Mouse (Mus musculus): ENCODE results near the gene Hdac4. TPM values are rescaled to one million over a fixed set of nuclear protein-coding genes. Genes with fewer than 3 reads are reported as not detected.

Gene Hdac4
- polyA plus RNA-seq, 1 experiment from 2014 or later, result 28.0 TPM

GRCm38 (mm10) chr1:91993658-91994165 lies 201.8 kb downstream of the Hdac4 start:
- H3K36me3 ChIP-seq, result peaks cover 75% of the 10 kb centered on the region
- WGBS, result 85% methylated on average over 9 of the region's 9 CpGs
- ATAC-seq (ENCODE audit: low FRiP score, low read depth), result no peak

GRCm38 (mm10) chr1:91992652-91993051 lies 202.8 kb downstream of the Hdac4 start:
- ATAC-seq (ENCODE audit: low FRiP score, low read depth), result no peak
- H3K4me3 ChIP-seq, result no peak overlapping the region
- H3K36me3 ChIP-seq, result peaks cover 75% of the 10 kb centered on the region
- no peak overlapping the region for H3K27ac ChIP-seq
- no peak overlapping the region for H3K9ac ChIP-seq
- H3K27me3 ChIP-seq, result no peaks in the 10 kb centered on the region
- H3K9me3 ChIP-seq, result no peaks in the 10 kb centered on the region
- no peak overlapping the region for H3K4me2 ChIP-seq (replicated peaks)
- H3K4me1 ChIP-seq, result no peaks in the 10 kb centered on the region
- WGBS, result 84% methylated on average over 3 of the region's 3 CpGs

More at GRCm38 (mm10) chr1:91993658-91994165, 201.8 kb downstream of the Hdac4 start:
- Histone ChIP-seq H3K27ac (no peak overlapping the region), H3K27me3 (no peaks in the 10 kb centered on the region), H3K4me3 (no peak overlapping the region), H3K9ac (no peak overlapping the region), H3K4me1 (no peaks in the 10 kb centered on the region), H3K4me2 (replicated peaks) (no peak overlapping the region), H3K9me3 (no peaks in the 10 kb centered on the region)

- H3K9me3 ChIP-seq, result no peaks in the 10 kb centered on the region
- H3K27ac ChIP-seq, result no peak overlapping the region
- no peak for ATAC-seq (ENCODE audit: low FRiP score, low read depth)
- no peak overlapping the region for H3K9ac ChIP-seq
- H3K4me3 ChIP-seq, result no peak overlapping the region
- H3K4me1 ChIP-seq, result no peaks in the 10 kb centered on the region
- no peaks in the 10 kb centered on the region for H3K27me3 ChIP-seq
- H3K36me3 ChIP-seq, result peaks cover 85% of the 10 kb centered on the region
- H3K4me2 ChIP-seq (replicated peaks), result no peak overlapping the region
Measured at GRCm38 (mm10) chr1:91991597-91991996, 203.9 kb downstream of the Hdac4 start.

GRCm38 (mm10) chr1:91990852-91991251 lies 204.6 kb downstream of the Hdac4 start:
- Histone ChIP-seq H3K9me3 (no peaks in the 10 kb centered on the region), H3K36me3 (peaks cover 87% of the 10 kb centered on the region), H3K4me2 (replicated peaks) (no peak overlapping the region), H3K4me1 (no peaks in the 10 kb centered on the region), H3K27ac (no peak overlapping the region), H3K9ac (no peak overlapping the region), H3K4me3 (no peak overlapping the region), H3K27me3 (no peaks in the 10 kb centered on the region)
- no peak for ATAC-seq (ENCODE audit: low FRiP score, low read depth)
- WGBS, result 91% methylated on average over 5 of the region's 5 CpGs

- ATAC-seq (ENCODE audit: low FRiP score, low read depth), result no peak
- WGBS, result 91% methylated on average over 1 of the region's 1 CpGs
- H3K4me2 ChIP-seq (replicated peaks), result no peak overlapping the region
- H3K27me3 ChIP-seq, result no peaks in the 10 kb centered on the region
- no peak overlapping the region for H3K4me3 ChIP-seq
- no peak overlapping the region for H3K27ac ChIP-seq
- no peak overlapping the region for H3K9ac ChIP-seq
- no peaks in the 10 kb centered on the region for H3K9me3 ChIP-seq
- H3K4me1 ChIP-seq, result no peaks in the 10 kb centered on the region
- peaks cover 85% of the 10 kb centered on the region for H3K36me3 ChIP-seq
Measured at GRCm38 (mm10) chr1:91988866-91989265, 206.6 kb downstream of the Hdac4 start.

GRCm38 (mm10) chr1:91987431-91987830 lies 208.1 kb downstream of the Hdac4 start:
- Histone ChIP-seq H3K9me3 (no peaks in the 10 kb centered on the region), H3K27ac (no peak overlapping the region), H3K27me3 (no peaks in the 10 kb centered on the region), H3K4me3 (no peak overlapping the region), H3K4me2 (replicated peaks) (no peak overlapping the region), H3K9ac (no peak overlapping the region), H3K36me3 (peaks cover 88% of the 10 kb centered on the region), H3K4me1 (no peaks in the 10 kb centered on the region)
- WGBS, result 93% methylated on average over 8 of the region's 8 CpGs
- no peak for ATAC-seq (ENCODE audit: low FRiP score, low read depth)

- Histone ChIP-seq H3K4me1 (no peaks in the 10 kb centered on the region), H3K27me3 (no peaks in the 10 kb centered on the region), H3K36me3 (peaks cover 90% of the 10 kb centered on the region), H3K9ac (no peak overlapping the region), H3K4me3 (no peak overlapping the region), H3K4me2 (replicated peaks) (no peak overlapping the region), H3K9me3 (no peaks in the 10 kb centered on the region), H3K27ac (no peak overlapping the region)
- no peak for ATAC-seq (ENCODE audit: low FRiP score, low read depth)
Measured at GRCm38 (mm10) chr1:91985783-91986182, 209.7 kb downstream of the Hdac4 start.

GRCm38 (mm10) chr1:91984507-91984906 lies 211.0 kb downstream of the Hdac4 start:
- ATAC-seq (ENCODE audit: low FRiP score, low read depth), result no peak
- no peak overlapping the region for H3K27ac ChIP-seq
- peaks cover 90% of the 10 kb centered on the region for H3K36me3 ChIP-seq
- no peaks in the 10 kb centered on the region for H3K4me1 ChIP-seq
- H3K9me3 ChIP-seq, result no peaks in the 10 kb centered on the region
- H3K9ac ChIP-seq, result no peak overlapping the region
- no peak overlapping the region for H3K4me3 ChIP-seq
- 85% methylated on average over 8 of the region's 8 CpGs for WGBS
- no peak overlapping the region for H3K4me2 ChIP-seq (replicated peaks)
- no peaks in the 10 kb centered on the region for H3K27me3 ChIP-seq

- no peaks in the 10 kb centered on the region for H3K27me3 ChIP-seq
- H3K4me3 ChIP-seq, result no peak overlapping the region
- H3K4me2 ChIP-seq (replicated peaks), result no peak overlapping the region
- no peak overlapping the region for H3K27ac ChIP-seq
- peaks cover 84% of the 10 kb centered on the region for H3K36me3 ChIP-seq
- H3K9me3 ChIP-seq, result no peaks in the 10 kb centered on the region
- no peaks in the 10 kb centered on the region for H3K4me1 ChIP-seq
- no peak overlapping the region; the same call in 1 of the 2 replicates for H3K9ac ChIP-seq
- 50% methylated on average over 1 of the region's 1 CpGs for WGBS
- no peak for ATAC-seq (ENCODE audit: low FRiP score, low read depth)
Measured at GRCm38 (mm10) chr1:91981381-91981780, 214.1 kb downstream of the Hdac4 start.

GRCm38 (mm10) chr1:91978443-91978842 lies 217.1 kb downstream of the Hdac4 start:
- Histone ChIP-seq H3K9ac (no peak overlapping the region), H3K4me1 (no peaks in the 10 kb centered on the region), H3K27me3 (no peaks in the 10 kb centered on the region), H3K9me3 (no peaks in the 10 kb centered on the region), H3K4me2 (replicated peaks) (no peak overlapping the region), H3K4me3 (no peak overlapping the region), H3K36me3 (peaks cover 86% of the 10 kb centered on the region), H3K27ac (no peak overlapping the region)
- 76% methylated on average over 3 of the region's 3 CpGs for WGBS
- ATAC-seq (ENCODE audit: low FRiP score, low read depth), result no peak

- no peak overlapping the region for H3K9ac ChIP-seq
- H3K36me3 ChIP-seq, result peaks cover 76% of the 10 kb centered on the region
- no peak for ATAC-seq (ENCODE audit: low FRiP score, low read depth)
- no peaks in the 10 kb centered on the region for H3K9me3 ChIP-seq
- peaks cover 34% of the 10 kb centered on the region for H3K4me1 ChIP-seq
- no peak overlapping the region for H3K4me2 ChIP-seq (replicated peaks)
- H3K27me3 ChIP-seq, result no peaks in the 10 kb centered on the region
- WGBS, result 45% methylated on average over 5 of the region's 5 CpGs
- no peak overlapping the region for H3K4me3 ChIP-seq
- H3K27ac ChIP-seq, result 0 out of 2 replicates have a peak overlapping the region, but pooled peaks have one; percentile 44
Measured at GRCm38 (mm10) chr1:91968710-91969379, 226.7 kb downstream of the Hdac4 start.

- H3K36me3 ChIP-seq, result peaks cover 60% of the 10 kb centered on the region
- no peak overlapping the region for H3K4me2 ChIP-seq (replicated peaks)
- H3K27ac ChIP-seq, result no peak overlapping the region
- H3K9me3 ChIP-seq, result no peaks in the 10 kb centered on the region
- H3K9ac ChIP-seq, result no peak overlapping the region
- ATAC-seq (ENCODE audit: low FRiP score, low read depth), result no peak
- no peak overlapping the region for H3K4me3 ChIP-seq
- H3K4me1 ChIP-seq, result peaks cover 51% of the 10 kb centered on the region
- WGBS, result 61% methylated on average over 1 of the region's 1 CpGs
- no peaks in the 10 kb centered on the region for H3K27me3 ChIP-seq
Measured at GRCm38 (mm10) chr1:91967041-91967440, 228.5 kb downstream of the Hdac4 start.

Data from limb, embryonic 13.5 days (tissue).